Mouse (Mus musculus): ENCODE measurements around the gene Csnk1g1. TPM values are rescaled to one million over a fixed set of nuclear protein-coding genes. Genes with fewer than 3 reads are reported as not detected.

The Csnk1g1 gene
- polyA plus RNA-seq, 1 experiment from 2014 or later = 25.4 TPM

DNA sequence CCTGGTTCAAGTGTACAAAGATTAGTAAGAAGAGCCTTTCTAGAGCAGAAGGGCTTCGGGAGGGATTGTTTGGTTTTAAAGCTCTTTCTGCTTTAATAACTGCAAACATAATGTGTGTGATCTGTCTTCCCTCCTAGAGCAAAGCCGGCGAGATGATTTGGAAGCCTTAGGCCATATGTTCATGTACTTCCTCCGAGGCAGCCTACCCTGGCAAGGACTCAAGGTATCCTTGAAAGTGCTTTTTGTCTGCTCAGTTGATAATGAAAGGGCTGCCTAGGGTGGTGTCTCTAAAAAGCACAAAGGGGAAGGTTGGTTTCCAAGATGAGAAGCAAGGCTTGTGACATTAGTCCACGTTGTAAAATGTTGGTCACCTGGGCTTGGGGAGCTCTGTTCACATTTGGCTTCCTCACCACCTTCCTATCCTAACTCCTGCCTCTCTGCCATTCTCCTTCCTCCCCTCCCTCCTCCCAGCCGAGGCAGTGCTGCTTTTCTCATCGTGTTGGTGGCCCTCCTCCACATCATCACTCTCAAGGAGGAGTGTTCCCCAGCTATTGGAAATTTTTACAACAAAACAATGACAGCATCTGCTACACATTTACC lies 99.0 kb downstream of the Csnk1g1 start:
- Histone ChIP-seq H3K36me3 (peaks cover 27% of the 10 kb centered on the region), H3K9ac (replicated peaks) (no peak overlapping the region), H3K4me2 (replicated peaks) (no peak overlapping the region), H3K4me1 (replicated peaks) (no peaks in the 10 kb centered on the region), H3K4me3 (replicated peaks) (no peak overlapping the region), H3K9me3 (no peaks in the 10 kb centered on the region), H3K27me3 (no peaks in the 10 kb centered on the region), H3K27ac (no peak overlapping the region)
- 83% methylated on average over 7 of the region's 7 CpGs for WGBS
- ATAC-seq = no peak

DNA sequence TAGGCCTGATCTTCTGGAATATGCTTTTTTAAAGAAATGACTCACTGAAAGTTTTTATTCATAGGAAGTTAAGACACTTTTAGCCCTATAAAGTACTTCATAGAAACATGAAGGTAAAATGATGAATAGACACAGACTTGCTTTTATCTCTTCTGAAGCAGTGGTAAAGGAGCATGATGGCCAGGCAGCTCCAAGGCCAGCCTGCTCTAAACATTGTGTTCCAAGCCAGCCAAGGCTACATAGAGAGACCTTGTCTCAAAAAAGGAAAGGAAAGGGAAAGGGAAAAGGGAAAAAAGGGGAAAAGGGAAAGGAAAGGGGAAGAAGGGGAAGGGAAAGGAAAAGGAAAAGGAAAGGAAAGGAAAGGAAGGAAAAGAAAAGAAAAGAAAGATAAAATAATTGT lies 111.9 kb downstream of the Csnk1g1 start:
- H3K9ac ChIP-seq (replicated peaks) = no peak overlapping the region
- no peak for ATAC-seq
- H3K36me3 ChIP-seq = peaks cover 19% of the 10 kb centered on the region
- no peak overlapping the region for H3K4me3 ChIP-seq (replicated peaks)
- H3K27ac ChIP-seq = no peak overlapping the region
- no peaks in the 10 kb centered on the region for H3K4me1 ChIP-seq (replicated peaks)
- no peaks in the 10 kb centered on the region for H3K27me3 ChIP-seq
- no peak overlapping the region for H3K4me2 ChIP-seq (replicated peaks)
- no peaks in the 10 kb centered on the region for H3K9me3 ChIP-seq

DNA sequence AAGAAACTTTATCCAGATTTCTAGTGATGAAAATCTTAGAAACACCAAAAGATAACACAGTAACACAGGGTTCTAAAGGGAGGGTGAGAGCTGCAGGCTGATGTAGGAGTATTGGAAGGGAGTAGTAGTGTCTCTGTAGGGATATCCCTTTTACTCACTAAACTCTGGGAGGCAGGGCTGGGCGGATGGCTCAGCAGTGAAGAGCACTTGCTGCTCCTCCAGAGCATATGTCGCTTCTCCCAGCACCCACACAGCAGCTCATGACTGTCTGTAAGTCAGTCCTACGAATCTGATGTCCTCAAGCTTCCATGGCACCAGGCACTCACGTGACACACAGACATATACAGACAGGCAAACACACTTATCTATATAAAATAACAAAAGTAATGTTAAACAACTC lies 129.4 kb downstream of the Csnk1g1 start:
- Histone ChIP-seq H3K9ac (replicated peaks) (no peak overlapping the region), H3K4me2 (replicated peaks) (no peak overlapping the region), H3K27me3 (no peaks in the 10 kb centered on the region), H3K4me3 (replicated peaks) (no peak overlapping the region), H3K9me3 (no peaks in the 10 kb centered on the region), H3K36me3 (peaks cover 47% of the 10 kb centered on the region), H3K4me1 (replicated peaks) (no peaks in the 10 kb centered on the region), H3K27ac (no peak overlapping the region)
- 87% methylated on average over 4 of the region's 4 CpGs for WGBS
- ATAC-seq = no peak

DNA sequence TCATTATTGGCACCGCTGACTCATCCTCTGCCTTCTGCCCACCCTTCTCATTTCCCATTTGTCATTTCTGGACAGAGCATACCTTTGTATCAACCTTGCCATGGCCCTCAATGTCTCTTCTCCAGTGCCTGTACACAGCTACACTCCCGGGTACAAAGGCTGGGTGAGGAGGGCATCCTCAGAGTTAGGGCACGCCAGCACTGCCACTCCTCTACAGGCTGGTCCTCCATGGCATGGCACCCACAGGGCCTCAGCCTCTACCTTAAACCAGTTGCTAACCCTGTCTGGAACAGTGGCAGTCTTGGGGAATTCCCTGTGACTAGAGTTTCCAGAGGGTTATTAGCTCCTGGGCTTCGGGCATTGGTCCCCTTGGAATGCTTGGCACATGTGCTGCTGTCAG lies 129.9 kb downstream of the Csnk1g1 start:
- Histone ChIP-seq H3K4me2 (replicated peaks) (no peak overlapping the region), H3K27me3 (no peaks in the 10 kb centered on the region), H3K9ac (replicated peaks) (no peak overlapping the region), H3K4me3 (replicated peaks) (no peak overlapping the region), H3K4me1 (replicated peaks) (no peaks in the 10 kb centered on the region), H3K36me3 (peaks cover 50% of the 10 kb centered on the region), H3K27ac (no peak overlapping the region), H3K9me3 (no peaks in the 10 kb centered on the region)
- no peak for ATAC-seq
- WGBS = 99% methylated on average over 4 of the region's 4 CpGs

DNA sequence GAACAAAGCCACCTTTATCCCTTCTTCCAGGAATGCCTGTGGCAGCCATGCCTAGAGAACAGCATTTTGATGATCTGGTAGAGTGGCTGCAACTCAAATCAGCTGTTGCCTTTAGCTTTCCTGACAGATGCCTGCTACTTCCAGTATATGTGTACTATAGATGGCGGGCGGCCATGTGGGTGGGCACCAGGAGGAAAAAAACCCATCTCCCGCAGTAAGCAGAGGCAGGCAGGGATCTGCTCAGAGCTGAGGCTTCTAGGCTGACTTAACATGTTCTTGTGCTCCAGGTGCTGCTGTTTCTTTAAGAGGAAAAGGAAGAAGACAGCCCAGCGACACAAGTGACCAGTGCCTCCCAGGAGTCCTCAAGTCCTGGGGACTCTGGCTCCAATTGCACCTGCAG lies 130.6 kb downstream of the Csnk1g1 start:
- Histone ChIP-seq H3K9ac (replicated peaks) (no peak overlapping the region), H3K4me3 (replicated peaks) (no peak overlapping the region), H3K4me2 (replicated peaks) (no peak overlapping the region), H3K27me3 (no peaks in the 10 kb centered on the region), H3K4me1 (replicated peaks) (no peaks in the 10 kb centered on the region), H3K36me3 (peaks cover 50% of the 10 kb centered on the region), H3K9me3 (no peaks in the 10 kb centered on the region), H3K27ac (no peak overlapping the region)
- 78% methylated on average over 4 of the region's 4 CpGs for WGBS
- ATAC-seq = no peak

DNA sequence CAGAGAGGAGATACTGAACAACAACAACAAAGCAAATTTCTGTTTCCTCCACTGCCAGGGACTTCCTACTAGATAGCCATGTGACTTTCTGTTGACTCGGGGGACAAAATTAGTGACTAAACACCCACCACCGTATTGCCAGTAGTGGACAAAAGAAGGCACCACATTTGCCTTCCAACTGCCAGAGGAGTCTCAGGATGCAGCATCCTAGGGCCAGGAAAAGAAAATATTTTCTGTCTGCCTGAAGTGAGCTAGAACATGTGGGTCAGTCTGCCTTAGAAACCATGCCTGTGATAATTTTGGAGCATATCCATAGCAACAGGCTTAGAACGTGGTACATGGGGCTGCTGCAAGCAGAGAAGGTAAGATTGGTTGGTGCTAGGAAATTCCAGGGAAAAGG lies 132.1 kb downstream of the Csnk1g1 start:
- no peak overlapping the region for H3K9ac ChIP-seq (replicated peaks)
- WGBS = 88% methylated on average over 3 of the region's 3 CpGs
- H3K4me2 ChIP-seq (replicated peaks) = no peak overlapping the region
- ATAC-seq = no peak
- no peak overlapping the region for H3K27ac ChIP-seq
- H3K9me3 ChIP-seq = no peaks in the 10 kb centered on the region
- H3K36me3 ChIP-seq = peaks cover 50% of the 10 kb centered on the region
- no peaks in the 10 kb centered on the region for H3K4me1 ChIP-seq (replicated peaks)
- no peak overlapping the region for H3K4me3 ChIP-seq (replicated peaks)
- no peaks in the 10 kb centered on the region for H3K27me3 ChIP-seq

DNA sequence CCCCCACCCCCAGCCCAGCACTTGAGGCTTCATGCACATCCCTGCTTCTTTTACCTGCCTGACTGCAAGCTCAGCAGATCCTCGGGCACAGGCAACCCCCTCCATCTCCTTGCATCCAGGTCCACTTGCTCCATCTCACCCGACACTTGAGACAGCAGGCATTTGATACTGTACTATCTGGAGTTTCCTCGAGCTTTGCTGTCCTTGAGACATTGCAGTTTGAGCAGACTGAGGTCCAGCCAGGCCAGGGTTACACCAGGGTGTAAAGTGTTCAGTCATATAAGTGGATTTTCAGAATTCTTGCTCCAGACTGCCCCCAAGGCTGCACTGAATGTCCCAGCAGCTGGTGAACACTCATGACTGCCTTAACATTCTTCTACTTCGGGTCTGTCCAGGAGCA lies 133.6 kb downstream of the Csnk1g1 start:
- WGBS = 90% methylated on average over 4 of the region's 4 CpGs
- Histone ChIP-seq H3K27ac (no peak overlapping the region), H3K4me1 (replicated peaks) (no peaks in the 10 kb centered on the region), H3K9me3 (no peaks in the 10 kb centered on the region), H3K4me3 (replicated peaks) (no peak overlapping the region), H3K36me3 (peaks cover 48% of the 10 kb centered on the region), H3K27me3 (no peaks in the 10 kb centered on the region), H3K9ac (replicated peaks) (no peak overlapping the region), H3K4me2 (replicated peaks) (no peak overlapping the region)
- ATAC-seq = no peak

DNA sequence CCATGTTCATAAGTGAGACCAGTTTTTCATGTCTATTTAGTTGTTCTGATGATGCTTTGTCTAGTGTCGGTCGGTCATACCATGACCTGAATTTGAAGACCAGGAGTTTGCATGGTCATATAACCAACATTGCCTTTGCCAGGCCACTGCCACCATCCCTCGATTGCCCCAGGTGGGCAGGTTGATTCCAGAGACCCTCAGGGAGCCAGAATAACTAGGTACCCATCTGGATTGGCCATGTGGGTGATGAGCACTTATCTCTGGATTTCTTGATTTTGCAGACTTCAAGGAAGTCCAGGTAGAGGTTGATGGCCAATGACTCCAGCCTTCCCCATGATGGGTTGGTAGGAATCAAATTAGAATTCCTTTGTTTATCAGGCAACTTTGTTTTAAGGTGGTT lies 134.5 kb downstream of the Csnk1g1 start:
- H3K27ac ChIP-seq = no peak overlapping the region
- no peak overlapping the region for H3K4me2 ChIP-seq (replicated peaks)
- ATAC-seq = no peak
- 100% methylated on average over 3 of the region's 3 CpGs for WGBS
- H3K4me1 ChIP-seq (replicated peaks) = no peaks in the 10 kb centered on the region
- no peak overlapping the region for H3K4me3 ChIP-seq (replicated peaks)
- peaks cover 40% of the 10 kb centered on the region for H3K36me3 ChIP-seq
- no peaks in the 10 kb centered on the region for H3K27me3 ChIP-seq
- no peaks in the 10 kb centered on the region for H3K9me3 ChIP-seq
- no peak overlapping the region for H3K9ac ChIP-seq (replicated peaks)

DNA sequence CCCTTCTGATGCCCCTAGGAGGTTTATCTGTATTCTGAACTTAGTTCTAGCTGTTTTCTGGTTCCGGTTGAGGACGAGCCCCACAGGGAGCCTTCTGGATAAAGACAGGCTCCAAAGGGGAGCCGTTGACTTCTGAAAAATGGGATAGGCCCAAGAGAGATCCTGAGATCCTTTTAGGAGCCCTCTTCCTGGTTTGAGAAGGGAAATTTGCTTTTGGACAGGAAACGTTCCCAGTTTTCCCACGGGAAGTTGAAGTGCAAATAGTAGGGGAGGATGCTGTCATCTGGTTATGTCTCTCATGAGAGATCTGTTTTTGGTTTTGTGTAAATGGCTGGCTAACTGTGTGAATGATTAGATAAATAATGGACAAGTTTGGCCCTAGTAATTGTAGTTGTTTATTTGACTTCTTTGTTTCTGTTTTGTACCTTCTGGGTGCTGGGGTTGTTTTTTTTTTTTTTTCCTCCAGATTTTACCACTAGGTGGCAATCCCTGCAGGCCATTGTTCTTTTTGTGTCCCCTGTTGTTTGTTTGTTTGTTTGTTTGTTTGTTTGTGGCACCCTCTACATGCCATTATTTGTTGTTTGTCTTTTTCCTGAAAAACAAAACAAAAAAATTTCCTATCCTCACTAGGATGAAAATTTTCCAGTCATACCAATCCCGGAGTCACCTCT lies 141.3 kb downstream of the Csnk1g1 start:
- H3K4me1 ChIP-seq (replicated peaks) = no peaks in the 10 kb centered on the region
- H3K27ac ChIP-seq = no peak overlapping the region
- 0 out of 2 replicates have a peak, but pooled peaks cover 5% of the 10 kb centered on the region for H3K36me3 ChIP-seq
- 72% methylated on average over 6 of the region's 6 CpGs for WGBS
- no peak overlapping the region for H3K4me2 ChIP-seq (replicated peaks)
- H3K9me3 ChIP-seq = no peaks in the 10 kb centered on the region; the same call in 1 of the 2 replicates
- ATAC-seq = no peak
- H3K4me3 ChIP-seq (replicated peaks) = no peak overlapping the region
- H3K27me3 ChIP-seq = no peaks in the 10 kb centered on the region
- H3K9ac ChIP-seq (replicated peaks) = no peak overlapping the region

DNA sequence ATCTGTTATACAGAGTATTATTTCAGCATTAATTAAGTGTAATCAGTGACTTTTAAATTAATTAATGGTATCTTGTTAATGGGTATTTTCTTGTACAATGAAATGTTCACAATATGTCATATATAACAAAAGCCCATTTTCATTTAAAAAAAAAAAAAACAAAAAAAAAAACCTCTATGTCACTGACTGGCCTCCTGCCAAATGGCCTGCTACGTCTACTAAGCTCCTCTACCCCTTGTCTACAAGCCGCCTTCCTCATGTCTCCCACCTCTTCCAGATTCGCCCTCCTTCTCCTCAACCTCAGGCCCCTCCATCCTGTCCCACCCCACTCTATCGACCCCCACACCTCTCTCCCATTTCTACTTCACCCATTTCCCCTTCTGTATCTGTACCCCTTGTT lies 142.8 kb downstream of the Csnk1g1 start:
- Histone ChIP-seq H3K4me2 (replicated peaks) (no peak overlapping the region), H3K4me1 (replicated peaks) (no peaks in the 10 kb centered on the region), H3K9me3 (no peaks in the 10 kb centered on the region; the same call in 1 of the 2 replicates), H3K4me3 (replicated peaks) (no peak overlapping the region), H3K9ac (replicated peaks) (no peak overlapping the region), H3K27ac (no peak overlapping the region), H3K36me3 (no peaks in the 10 kb centered on the region), H3K27me3 (no peaks in the 10 kb centered on the region)
- WGBS = 68% methylated on average over 4 of the region's 4 CpGs
- no peak for ATAC-seq

DNA sequence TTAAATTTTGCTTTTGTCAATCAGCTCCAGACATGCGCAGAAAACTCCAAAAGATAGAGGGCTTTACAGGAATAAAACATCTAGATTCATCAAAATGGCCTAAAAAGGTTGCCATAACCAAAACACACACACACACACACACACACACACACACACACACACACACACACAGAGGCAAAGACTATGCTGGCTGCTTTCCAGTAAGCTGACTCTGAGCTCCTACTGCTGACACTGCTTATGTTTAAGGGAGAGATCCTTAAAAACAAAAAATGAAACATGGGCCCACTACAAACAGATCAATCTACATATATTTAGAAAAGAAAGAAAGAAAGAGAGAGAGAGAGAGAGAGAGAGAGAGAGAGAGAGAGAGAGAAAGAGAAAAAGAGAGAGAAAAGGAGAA lies 144.0 kb downstream of the Csnk1g1 start:
- no peaks in the 10 kb centered on the region for H3K36me3 ChIP-seq
- 94% methylated on average over 1 of the region's 1 CpGs for WGBS
- ATAC-seq = no peak
- H3K4me2 ChIP-seq (replicated peaks) = no peak overlapping the region
- no peaks in the 10 kb centered on the region; the same call in 1 of the 2 replicates for H3K9me3 ChIP-seq
- no peak overlapping the region for H3K4me3 ChIP-seq (replicated peaks)
- H3K4me1 ChIP-seq (replicated peaks) = no peaks in the 10 kb centered on the region
- no peak overlapping the region for H3K27ac ChIP-seq
- no peak overlapping the region for H3K9ac ChIP-seq (replicated peaks)
- no peaks in the 10 kb centered on the region for H3K27me3 ChIP-seq

DNA sequence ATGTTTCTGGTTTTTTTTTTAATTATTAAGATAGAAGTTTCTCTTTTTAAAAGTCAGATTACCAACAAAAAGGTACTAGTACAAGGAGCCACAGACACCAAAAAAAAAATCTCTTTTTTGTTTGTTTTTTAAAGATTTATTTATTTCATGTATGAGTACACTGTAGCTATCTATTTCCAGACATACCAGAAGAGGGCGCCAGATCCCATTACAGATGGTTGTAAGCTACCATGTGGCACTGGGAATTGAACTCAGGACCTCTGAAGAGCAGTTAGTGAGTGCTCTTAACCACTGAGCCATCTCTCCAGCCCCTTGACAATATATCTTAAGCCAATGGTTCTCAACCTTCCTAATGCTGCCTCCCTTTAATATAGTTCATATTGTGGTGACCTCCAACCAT lies 144.9 kb downstream of the Csnk1g1 start:
- no peak overlapping the region for H3K27ac ChIP-seq
- no peak overlapping the region for H3K9ac ChIP-seq (replicated peaks)
- H3K9me3 ChIP-seq = no peaks in the 10 kb centered on the region; the same call in 1 of the 2 replicates
- no peak for ATAC-seq
- WGBS = 38% methylated on average over 1 of the region's 1 CpGs
- H3K36me3 ChIP-seq = no peaks in the 10 kb centered on the region
- H3K4me2 ChIP-seq (replicated peaks) = no peak overlapping the region
- no peak overlapping the region for H3K4me3 ChIP-seq (replicated peaks)
- no peaks in the 10 kb centered on the region for H3K27me3 ChIP-seq
- 0 out of 2 replicates have a peak, but pooled peaks cover under 1% of the 10 kb centered on the region for H3K4me1 ChIP-seq (replicated peaks)

Data from midbrain, embryonic 13.5 days (tissue).